Mouse (Mus musculus) E14TG2a.4 (cell line): Measurements from ENCODE around the gene Phf19.

Experiments
- CTCF ChIP-seq: conservative IDR thresholded peaks from 2 replicates; pipeline ENCODE4 v1.5.1; 2014; ENCODE audit warnings: low read length
- NANOG ChIP-seq: IDR thresholded peaks from 2 replicates; pipeline ENCODE4 v1.6.1; 2014; ENCODE audit warnings: borderline replicate concordance, low read length, mixed read lengths
- POU5F1 ChIP-seq: IDR thresholded peaks from 2 replicates; pipeline ENCODE4 v1.6.1; 2014; ENCODE audit warnings: low read length, borderline replicate concordance

DNA sequence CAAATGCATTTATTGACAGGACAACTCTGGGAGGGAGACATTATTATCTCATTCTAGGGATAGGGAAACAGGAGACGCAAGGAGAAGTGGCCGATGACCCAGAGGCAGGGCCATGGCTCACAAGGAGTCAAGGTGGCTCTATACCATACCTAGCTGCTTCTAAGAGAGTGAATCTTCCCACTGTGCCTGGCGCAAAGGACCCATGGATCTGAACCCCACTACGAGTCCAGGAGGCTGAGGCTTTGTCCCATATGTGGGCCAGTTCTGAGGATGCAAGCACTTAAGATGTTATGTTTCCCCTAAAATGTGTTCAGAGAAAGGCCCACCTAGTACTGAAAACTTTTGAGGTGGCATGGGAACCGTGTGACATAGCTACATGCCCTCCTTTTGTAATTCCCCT is 2.0 kb downstream of the Phf19 start:
- no peak for TF ChIP-seq CTCF
- no peak for TF ChIP-seq POU5F1
- no peak for TF ChIP-seq NANOG
